Mouse (Mus musculus) olfactory bulb, adult 2 months (tissue): ENCODE measurements around the gene Cmklr1. TPM values are rescaled to one million over a fixed set of nuclear protein-coding genes. Genes with fewer than 3 reads are reported as not detected.

Source experiments
- H3K27ac ChIP-seq: fragments of 200-500 bp; 2 replicates; pipeline ENCODE4 v1.5.1; 2012; ENCODE audit warnings: low read depth, low read length; ENCODE audit not compliant: insufficient read depth
- H3K4me1 ChIP-seq: fragments of 200-500 bp; 2 replicates; pipeline ENCODE4 v1.6.1; 2012; ENCODE audit warnings: low read length; ENCODE audit not compliant: control insufficient read depth, insufficient read depth
- H3K4me3 ChIP-seq: fragments of 200-500 bp; 2 replicates; pipeline ENCODE4 v1.5.1; 2012; ENCODE audit warnings: mild to moderate bottlenecking, low read depth, low read length, moderate library complexity; ENCODE audit not compliant: insufficient read depth
- CTCF ChIP-seq: fragments of 200-500 bp; IDR thresholded peaks from 2 replicates; pipeline ENCODE4 v1.5.1; 2012; ENCODE audit warnings: low read depth, mild to moderate bottlenecking, low read length, moderate library complexity; ENCODE audit not compliant: insufficient read depth
- POLR2A ChIP-seq: fragments of 200-500 bp; IDR thresholded peaks from 2 replicates; pipeline ENCODE4 v1.6.1; 2012; ENCODE audit warnings: mild to moderate bottlenecking, low read depth, low read length, moderate library complexity; ENCODE audit not compliant: insufficient read depth
- WGBS: fragments of 180-500 bp; shearing (Covaris S2); methylation state at CpG from one replicate; pipeline ENCODE4 v1.1.7; 2018; 5-methylcytosine and 5-hydroxymethylcytosine counted together
- polyA plus RNA-seq: library from polyadenylated mRNA; stranded (reverse); fragments of >200 nt; gene quantifications from 2 replicates; pipeline ENCODE4 v1.2.4, GENCODE M21; 2012; ENCODE audit warnings: low replicate concordance; ENCODE audit not compliant: missing spikeins, insufficient read depth, insufficient read length

The Cmklr1 gene
- polyA plus RNA-seq, 1 experiment: not detected

DNA sequence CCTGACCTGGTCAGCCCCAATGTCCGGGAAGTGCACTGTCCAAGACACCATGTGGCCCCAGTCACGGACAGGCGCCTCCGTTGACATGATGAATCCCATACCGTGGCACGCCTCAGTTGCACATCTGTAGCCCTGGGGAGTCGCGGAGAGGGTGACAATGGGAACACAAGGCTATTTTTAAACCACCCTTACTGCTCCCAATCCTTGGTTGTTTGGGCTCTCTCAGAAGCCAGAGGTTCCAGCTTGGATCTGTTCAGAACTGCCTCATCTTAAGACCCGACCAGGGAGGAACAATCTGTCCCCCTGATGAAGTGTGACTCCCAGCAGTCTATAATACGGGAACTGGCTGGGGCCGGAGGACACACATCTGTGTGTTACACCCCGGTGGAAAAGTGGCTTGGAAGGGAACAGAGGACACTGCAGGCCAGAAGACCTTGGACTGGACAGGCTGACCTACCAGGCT, 38.4 kb downstream of the Cmklr1 start:
- Histone ChIP-seq H3K27ac (no peak overlapping the region), H3K4me3 (no peak overlapping the region), H3K4me1 (peaks cover 23% of the 10 kb centered on the region)
- 52% methylated on average over 12 of the region's 12 CpGs for WGBS
- TF ChIP-seq CTCF: no peak
- TF ChIP-seq POLR2A: no peak

DNA sequence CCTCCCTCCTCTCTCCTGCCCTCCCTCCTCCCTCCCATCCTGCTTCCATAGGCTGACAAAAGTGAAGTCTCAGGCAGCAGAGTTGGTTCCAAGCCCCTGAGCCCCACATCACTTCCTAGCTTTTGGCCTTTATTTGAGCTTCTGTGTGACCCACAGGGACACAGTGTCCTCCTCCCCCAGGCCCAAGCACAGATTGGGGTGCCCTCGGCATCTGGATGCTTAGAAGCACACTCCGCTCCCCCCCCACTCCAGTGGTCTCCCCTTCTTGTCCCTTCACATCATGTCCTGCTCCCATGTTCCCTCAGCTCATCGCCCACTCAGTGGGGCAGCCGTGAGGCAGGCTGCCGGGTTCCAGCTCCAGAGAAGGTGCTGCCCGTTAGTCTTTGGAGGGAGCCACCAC, 39.1 kb downstream of the Cmklr1 start:
- Histone ChIP-seq H3K4me3 (no peak overlapping the region), H3K27ac (no peak overlapping the region), H3K4me1 (peaks cover 23% of the 10 kb centered on the region)
- TF ChIP-seq CTCF: no peak
- 71% methylated on average over 6 of the region's 6 CpGs for WGBS

- TF ChIP-seq POLR2A (no peak), CTCF (no peak)
- Histone ChIP-seq H3K27ac (no peak overlapping the region), H3K4me3 (no peak overlapping the region), H3K4me1 (peaks cover 23% of the 10 kb centered on the region)
- 77% methylated on average over 6 of the region's 6 CpGs for WGBS
These were observed 39.7 kb downstream of the Cmklr1 start for GRCm38 (mm10) chr5:113610490-113610889.

GRCm38 (mm10) chr5:113609891-113610290, 40.3 kb downstream of the Cmklr1 start:
- Histone ChIP-seq H3K27ac (no peak overlapping the region), H3K4me1 (peaks cover 23% of the 10 kb centered on the region), H3K4me3 (no peak overlapping the region)
- WGBS: 87% methylated on average over 5 of the region's 5 CpGs
- no peak for TF ChIP-seq CTCF
- no peak for TF ChIP-seq POLR2A

- TF ChIP-seq CTCF (no peak), POLR2A (no peak)
- Histone ChIP-seq H3K4me1 (peaks cover 23% of the 10 kb centered on the region), H3K27ac (no peak overlapping the region), H3K4me3 (no peak overlapping the region)
- WGBS: 92% methylated on average over 8 of the region's 8 CpGs
These were observed 41.7 kb downstream of the Cmklr1 start for GRCm38 (mm10) chr5:113608511-113608910.

- H3K4me1 ChIP-seq: peaks cover 23% of the 10 kb centered on the region
- WGBS: 48% methylated on average over 13 of the region's 13 CpGs
- H3K27ac ChIP-seq: no peak overlapping the region
- TF ChIP-seq POLR2A: no peak
- TF ChIP-seq CTCF: no peak
- no peak overlapping the region for H3K4me3 ChIP-seq
These were observed 42.2 kb downstream of the Cmklr1 start for GRCm38 (mm10) chr5:113607941-113608431.

GRCm38 (mm10) chr5:113606961-113607785, 43.1 kb downstream of the Cmklr1 start:
- H3K4me3 ChIP-seq: no peak overlapping the region
- WGBS: 70% methylated on average over 8 of the region's 8 CpGs
- TF ChIP-seq POLR2A (no peak), CTCF (no peak)
- H3K27ac ChIP-seq: no peak overlapping the region
- H3K4me1 ChIP-seq: peaks cover 23% of the 10 kb centered on the region

DNA sequence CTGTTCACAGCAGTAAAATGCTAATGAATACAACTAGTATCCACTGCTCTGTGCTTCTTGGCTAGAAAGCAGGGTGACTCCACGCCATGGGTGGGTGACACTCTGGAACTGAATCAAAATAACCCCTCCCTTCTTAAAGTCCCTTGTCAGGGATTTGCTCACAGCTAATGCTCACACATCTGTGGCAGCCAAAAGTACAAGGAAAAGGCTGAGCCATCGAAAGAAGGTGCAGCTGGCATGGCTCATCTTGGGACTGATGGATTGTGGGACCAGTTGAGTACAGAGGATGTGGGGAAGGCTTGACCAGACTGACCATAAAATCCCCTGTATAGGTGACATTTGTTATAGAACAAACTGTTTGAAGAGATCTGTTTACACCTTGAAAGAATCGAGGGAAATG, 44.1 kb downstream of the Cmklr1 start:
- 80% methylated on average over 3 of the region's 3 CpGs for WGBS
- no peak overlapping the region for H3K27ac ChIP-seq
- no peak overlapping the region for H3K4me3 ChIP-seq
- H3K4me1 ChIP-seq: peaks cover 12% of the 10 kb centered on the region
- TF ChIP-seq POLR2A: no peak
- TF ChIP-seq CTCF: no peak

DNA sequence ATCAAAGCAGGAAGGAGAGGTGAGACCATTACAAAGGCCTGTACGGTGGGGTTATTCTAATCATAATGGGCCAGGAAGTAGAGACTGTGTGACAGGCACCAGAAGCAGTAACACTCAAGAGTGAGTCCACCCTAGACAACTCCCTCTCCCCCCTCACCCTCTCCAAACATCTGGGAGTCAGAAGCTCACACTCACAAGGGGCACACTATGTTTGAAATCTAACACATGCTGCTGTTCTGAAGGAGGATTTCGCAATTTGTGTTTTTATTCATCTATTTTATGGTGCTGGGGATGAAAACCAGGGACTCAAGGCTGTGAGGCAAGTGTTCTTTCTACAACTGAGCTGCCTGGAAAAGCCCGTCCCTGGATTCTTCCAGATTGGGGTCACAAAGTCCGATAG, 45.5 kb downstream of the Cmklr1 start:
- H3K27ac ChIP-seq: no peak overlapping the region
- WGBS: 90% methylated on average over 4 of the region's 4 CpGs

DNA sequence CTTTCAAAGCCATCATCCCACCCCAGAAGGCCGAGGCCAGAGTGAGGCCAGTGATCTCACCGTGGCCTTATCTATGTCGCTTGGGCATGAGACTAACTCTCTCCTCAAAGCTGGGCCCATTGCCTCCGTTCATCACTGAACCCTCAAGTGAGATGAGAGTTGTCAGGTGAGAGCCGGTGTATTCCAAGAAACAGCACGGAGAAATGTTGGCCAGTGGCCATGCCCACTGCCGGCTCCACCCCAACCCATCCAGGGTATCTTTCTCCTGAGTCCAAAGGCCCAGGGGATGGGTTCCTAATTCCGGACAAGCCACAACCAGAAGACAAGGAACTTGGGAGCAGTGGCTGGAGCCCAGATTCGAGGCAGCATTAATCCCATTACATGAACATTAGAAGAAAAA, 46.8 kb downstream of the Cmklr1 start:
- Histone ChIP-seq H3K4me1 (peaks cover 4% of the 10 kb centered on the region), H3K4me3 (no peak overlapping the region), H3K27ac (no peak overlapping the region)
- no peak for TF ChIP-seq CTCF
- TF ChIP-seq POLR2A: no peak
- 88% methylated on average over 9 of the region's 9 CpGs for WGBS

More for the DNA sequence above, 45.5 kb downstream of the Cmklr1 start:
- Histone ChIP-seq H3K4me1 (peaks cover 4% of the 10 kb centered on the region), H3K4me3 (no peak overlapping the region)
- TF ChIP-seq CTCF: no peak
- no peak for TF ChIP-seq POLR2A
